Mouse (Mus musculus) CH12.LX (cell line): ENCODE results near the gene Frmd8. TPM values are rescaled to one million over a fixed set of nuclear protein-coding genes. Genes with fewer than 3 reads are reported as not detected.

ENCODE experiments used
- DNase-seq: peaks from one replicate; pipeline ENCODE4 v3.0.0-alpha.2; 2013; ENCODE audit errors: extremely low read depth
- H3K27ac ChIP-seq: 2 replicates; pipeline ENCODE4 v1.5.1; 2012; ENCODE audit warnings: low read depth, mild to moderate bottlenecking, control low read depth, moderate library complexity; ENCODE audit not compliant: insufficient read depth
- H3K27me3 ChIP-seq: replicated peaks from 2 replicates; pipeline ENCODE3; 2012; ENCODE audit warnings: inconsistent platforms
- H3K36me3 ChIP-seq, 2 experiments: replicated peaks in 1 of 2; 2 replicates each; pipeline versions ENCODE3 to v1.6.1; 2012; ENCODE audit warnings: inconsistent platforms in 1 of 2, low read length in 1 of 2, mild to moderate bottlenecking in 1 of 2, mixed read lengths in 1 of 2, moderate library complexity in 1 of 2; ENCODE audit not compliant: control insufficient read depth in 1 of 2, insufficient read depth in 1 of 2
- H3K4me1 ChIP-seq, 2 experiments: 2 replicates each; pipeline ENCODE4 v1.6.1; 2012; ENCODE audit warnings: inconsistent platforms in 1 of 2, moderate library complexity in 1 of 2; ENCODE audit not compliant: insufficient read depth in 2 of 2, control insufficient read depth in 1 of 2
- H3K4me2 ChIP-seq: 2 replicates; pipeline ENCODE4 v1.6.1; 2012; ENCODE audit warnings: low read depth, mild to moderate bottlenecking, control low read depth; ENCODE audit not compliant: poor library complexity, insufficient read depth, severe bottlenecking
- H3K4me3 ChIP-seq, 3 experiments: fragments of 150-350 bp in 1 of 3; sonication (generic) in 1 of 3; replicated peaks in 1 of 3; 2 replicates each; pipeline versions ENCODE3 to v1.5.1; 2011 to 2012; ENCODE audit warnings: low read depth in 2 of 3, low read length in 2 of 3, mild to moderate bottlenecking in 2 of 3, moderate library complexity in 2 of 3, control low read depth in 1 of 3, improper control_type of control experiment in 1 of 3, inconsistent platforms in 1 of 3, mixed read lengths in 1 of 3; ENCODE audit not compliant: poor library complexity in 1 of 3
- H3K79me2 ChIP-seq: replicated peaks from 2 replicates; pipeline ENCODE4 v1.6.1; 2012; ENCODE audit warnings: mild to moderate bottlenecking, moderate library complexity; ENCODE audit not compliant: control insufficient read depth, poor library complexity, insufficient read depth, severe bottlenecking; ENCODE audit errors: extremely low read depth
- H3K9ac ChIP-seq: 2 replicates; pipeline ENCODE4 v1.6.1; 2012; ENCODE audit warnings: low read depth, mild to moderate bottlenecking, control low read depth, moderate library complexity; ENCODE audit not compliant: insufficient read depth
- H3K9me3 ChIP-seq: replicated peaks from 2 replicates; pipeline ENCODE3; 2012; ENCODE audit warnings: low read length, inconsistent platforms, mixed read lengths
- BHLHE40 ChIP-seq: IDR thresholded peaks from 2 replicates; pipeline ENCODE4 v1.6.1; 2011; ENCODE audit warnings: mild to moderate bottlenecking, low read depth, low read length, improper control_type of control experiment
- E2F4 ChIP-seq: IDR thresholded peaks from 2 replicates; pipeline ENCODE4 v1.6.1; 2011; ENCODE audit warnings: low read depth, low read length, improper control_type of control experiment; ENCODE audit not compliant: insufficient replicate concordance
- ELF1 ChIP-seq: IDR thresholded peaks from 2 replicates; pipeline ENCODE4 v1.6.1; 2014; ENCODE audit warnings: low read depth, mild to moderate bottlenecking, inconsistent platforms, low read length, improper control_type of control experiment
- ETS1 ChIP-seq: conservative IDR thresholded peaks from 2 replicates; pipeline ENCODE4 v1.6.1; 2012; ENCODE audit warnings: low read depth, mild to moderate bottlenecking, inconsistent platforms, low read length, improper control_type of control experiment, moderate library complexity
- GABPA ChIP-seq: IDR thresholded peaks from 2 replicates; pipeline ENCODE4 v1.6.1; 2012; ENCODE audit warnings: low read depth, low read length, improper control_type of control experiment, inconsistent platforms; ENCODE audit not compliant: insufficient replicate concordance
- HCFC1 ChIP-seq: IDR thresholded peaks from 2 replicates; pipeline ENCODE4 v1.6.1; 2012; ENCODE audit warnings: low read depth, mild to moderate bottlenecking, inconsistent platforms, low read length, improper control_type of control experiment
- JUN ChIP-seq: IDR thresholded peaks from 2 replicates; pipeline ENCODE4 v1.6.1; 2011; ENCODE audit warnings: low read depth, mild to moderate bottlenecking, low read length, improper control_type of control experiment, moderate library complexity; ENCODE audit not compliant: insufficient read depth
- JUND ChIP-seq: conservative IDR thresholded peaks from 2 replicates; pipeline ENCODE4 v1.6.1; 2011; ENCODE audit warnings: low read depth, low read length, improper control_type of control experiment
- KAT2A ChIP-seq: IDR thresholded peaks from 2 replicates; pipeline ENCODE4 v1.6.1; 2012; ENCODE audit warnings: low read length, improper control_type of control experiment, inconsistent platforms; ENCODE audit not compliant: insufficient replicate concordance
- MAFK ChIP-seq: IDR thresholded peaks from 2 replicates; pipeline ENCODE4 v1.6.1; 2011; ENCODE audit warnings: low read length, improper control_type of control experiment; ENCODE audit not compliant: insufficient replicate concordance
- MAX ChIP-seq: IDR thresholded peaks from 2 replicates; pipeline ENCODE4 v1.6.1; 2011; ENCODE audit warnings: low read length, improper control_type of control experiment
- MEF2A ChIP-seq: IDR thresholded peaks from 2 replicates; pipeline ENCODE4 v1.6.1; 2014; ENCODE audit warnings: low read depth, mild to moderate bottlenecking, inconsistent platforms, low read length, improper control_type of control experiment, borderline replicate concordance
- PAX5 ChIP-seq: IDR thresholded peaks from 2 replicates; pipeline ENCODE4 v1.6.1; 2012; ENCODE audit warnings: low read length, inconsistent platforms, mixed read lengths
- POLR2AphosphoS2 ChIP-seq: IDR thresholded peaks from 2 replicates; pipeline ENCODE4 v1.6.1; 2011; ENCODE audit warnings: low read depth, low read length, improper control_type of control experiment
- RCOR1 ChIP-seq: conservative IDR thresholded peaks from 2 replicates; pipeline ENCODE4 v1.6.1; 2012; ENCODE audit warnings: low read depth, mild to moderate bottlenecking, inconsistent platforms, low read length, improper control_type of control experiment
- SIN3A ChIP-seq: IDR thresholded peaks from 2 replicates; pipeline ENCODE4 v1.6.1; 2012; ENCODE audit warnings: low read length, improper control_type of control experiment, inconsistent platforms
- SMC3 ChIP-seq: IDR thresholded peaks from 2 replicates; pipeline ENCODE4 v1.6.1; 2011; ENCODE audit warnings: low read depth, low read length, improper control_type of control experiment
- USF2 ChIP-seq: conservative IDR thresholded peaks from 2 replicates; pipeline ENCODE4 v1.6.1; 2011; ENCODE audit warnings: low read depth, low read length, improper control_type of control experiment
- ZC3H11A ChIP-seq: IDR thresholded peaks from 2 replicates; pipeline ENCODE4 v1.6.1; 2012; ENCODE audit warnings: low read depth, mild to moderate bottlenecking, inconsistent platforms, low read length, improper control_type of control experiment
- ZKSCAN1 ChIP-seq: IDR thresholded peaks from 2 replicates; pipeline ENCODE4 v1.6.1; 2012; ENCODE audit warnings: low read depth, inconsistent platforms, low read length, improper control_type of control experiment, borderline replicate concordance
- dilution Hi-C: fragments of 300-500 bp; cut with MboI; formaldehyde crosslinking; loops from 2 replicates; pipeline ENCODE4 v1.14.3; 2020; ENCODE audit warnings: low sequenced_read_pairs; ENCODE audit not compliant: extremely low pct_unique_long_range_greater_than_20kb, extremely low pct_ligation_motif_present
- in situ Hi-C: fragments of 300-500 bp; cut with MboI; formaldehyde crosslinking; loops from 3 replicates; pipeline ENCODE4 v1.14.3; 2019; ENCODE audit warnings: low sequenced_read_pairs, low pct_ligation_motif_present, low pct_unique_long_range_greater_than_20kb, mixed read lengths
- polyA plus RNA-seq: library from polyadenylated mRNA; unstranded; fragments of >175 nt; gene quantifications from 2 replicates; pipeline ENCODE4 v1.2.1, GENCODE M21; 2012; ENCODE audit warnings: low read depth; ENCODE audit not compliant: insufficient read length
- total RNA-seq, 2 experiments: library from RNA; depleted of rRNA; stranded (reverse); fragments of 300-350 nt in 1 of 2; fragments of >200 nt in 1 of 2; gene quantifications; 2 replicates each; pipeline ENCODE4 v1.2.3; 2012 to 2014

The Frmd8 gene
- total and polyA plus RNA-seq, 3 experiments = 13.5 to 30.7 (median 25.2) TPM

- Histone ChIP-seq H3K4me1 (peaks cover 32 to 95% of the 10 kb centered on the region in 2 experiments), H3K27me3 (no peaks in the 10 kb centered on the region), H3K36me3 (no peaks in the 10 kb centered on the region), H3K9me3 (no peaks in the 10 kb centered on the region), H3K4me2 (no peak overlapping the region), H3K4me3 (no peak overlapping the region), H3K79me2 (no peaks in the 10 kb centered on the region), H3K27ac (no peak overlapping the region), H3K9ac (no peak overlapping the region)
- no peak for DNase-seq
- in situ Hi-C loops = no loop called here
- dilution Hi-C loops = no loop called here
- TF ChIP-seq JUN (no peak), ETS1 (no peak), PAX5 (no peak), SIN3A (no peak)
These were observed 64.1 kb downstream of the Frmd8 start for GRCm38 (mm10) chr19:5810840-5811563.

DNA sequence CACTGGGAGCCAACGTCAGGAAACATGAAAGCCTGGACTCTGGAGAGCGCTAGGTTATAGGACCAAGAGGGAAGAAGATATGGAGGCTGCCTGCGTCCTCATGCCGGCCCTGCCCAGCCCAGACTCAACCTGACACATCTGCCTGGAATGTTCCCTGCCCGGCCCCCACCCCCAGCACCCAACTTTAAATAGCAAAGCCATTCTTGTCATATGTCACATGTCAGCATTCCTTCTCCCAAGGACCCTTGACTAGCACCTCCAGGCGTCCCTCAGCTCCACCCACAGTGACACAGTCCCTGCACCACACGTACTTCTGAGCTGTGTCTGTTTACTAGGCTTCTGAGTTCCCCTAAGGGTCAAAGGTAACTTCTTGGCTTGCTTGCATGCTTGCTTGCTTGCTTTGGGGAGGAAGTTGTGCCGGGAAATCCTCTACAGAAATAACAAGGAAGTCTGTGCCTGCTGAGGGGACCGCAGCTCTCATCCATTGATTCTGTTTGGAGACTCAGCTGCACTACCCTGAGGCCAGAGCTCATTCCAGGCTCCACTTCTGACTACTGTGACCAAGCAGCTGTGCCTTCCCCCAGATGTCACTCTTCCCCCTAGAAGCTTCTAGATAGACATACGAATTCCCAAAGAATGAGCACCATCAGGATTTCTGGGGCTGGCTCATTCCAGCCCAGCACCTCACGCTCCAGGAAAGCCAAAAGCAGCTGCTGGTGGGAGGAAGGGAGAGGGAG, 64.8 kb downstream of the Frmd8 start:
- no peaks in the 10 kb centered on the region for H3K79me2 ChIP-seq
- peaks cover 30 to 95% of the 10 kb centered on the region in 2 experiments for H3K4me1 ChIP-seq
- DNase-seq = no peak
- no peaks in the 10 kb centered on the region for H3K36me3 ChIP-seq
- no peak overlapping the region for H3K27ac ChIP-seq
- in situ Hi-C loops = no loop called here
- no peaks in the 10 kb centered on the region for H3K9me3 ChIP-seq
- no peak overlapping the region for H3K4me3 ChIP-seq
- no peak overlapping the region for H3K9ac ChIP-seq
- no peak overlapping the region for H3K4me2 ChIP-seq
- dilution Hi-C loops = no loop called here
- TF ChIP-seq ETS1 (no peak), HCFC1 (no peak), JUN (no peak), USF2 (no peak)
- no peaks in the 10 kb centered on the region for H3K27me3 ChIP-seq

GRCm38 (mm10) chr19:5809712-5810089, 65.4 kb downstream of the Frmd8 start:
- no peaks in the 10 kb centered on the region for H3K9me3 ChIP-seq
- in situ Hi-C loops (no loop called here), dilution Hi-C loops (no loop called here)
- TF ChIP-seq MAFK (no peak), JUN (no peak), PAX5 (no peak), JUND (no peak), POLR2AphosphoS2 (no peak), ELF1 (no peak), KAT2A (no peak), SMC3 (no peak), ZKSCAN1 (no peak), ZC3H11A (no peak), MAX (no peak), USF2 (no peak), E2F4 (no peak), MEF2A (no peak), BHLHE40 (no peak), RCOR1 (no peak), GABPA (no peak)
- peaks cover 31 to 95% of the 10 kb centered on the region in 2 experiments for H3K4me1 ChIP-seq
- H3K4me3 ChIP-seq = no peak overlapping the region
- no peaks in the 10 kb centered on the region for H3K79me2 ChIP-seq
- no peak overlapping the region for H3K9ac ChIP-seq
- H3K36me3 ChIP-seq = no peaks in the 10 kb centered on the region
- no peaks in the 10 kb centered on the region for H3K27me3 ChIP-seq
- no peak overlapping the region for H3K4me2 ChIP-seq
- no peak for DNase-seq
- no peak overlapping the region for H3K27ac ChIP-seq
